Mouse (Mus musculus): ENCODE data around the gene Cpt2. TPM values are rescaled to one million over a fixed set of nuclear protein-coding genes. Genes with fewer than 3 reads are reported as not detected.
A peak's percentile ranks its signal among the peaks of the same experiment; 100 is the strongest.

Cpt2 gene
- total RNA-seq (2012; rRNA removed) (10.9 and 14.1 TPM in 2 replicates), total RNA-seq (2014; rRNA removed) (10.8 and 15.2 TPM in 2 replicates), polyA plus RNA-seq (2012; ENCODE audit: insufficient read length, low read depth) (12.3 and 13.5 TPM in 2 replicates)

GRCm38 (mm10) chr4:107923145-107923802 is at the start of gene Cpt2:
Gene Cpt2 (minus strand): TSS chr4:107923610.
- Histone ChIP-seq H3K9me3 (replicated peaks; ENCODE audit: low read length) (no peaks in the 10 kb centered on the region), H3K4me2 (ENCODE audit: insufficient read depth, low read depth, poor library complexity, severe bottlenecking) (peak within 1 kb of the TSS; percentile 79), H3K27me3 (replicated peaks) (peaks cover 2% of the 10 kb centered on the region), H3K4me3 (replicated peaks in 1 of 3; ENCODE audit: low read depth in 2 of 3, low read length in 2 of 3, poor library complexity in 1 of 3) (peak within 1 kb of the TSS; percentile 73 to 98 (median 94)), H3K36me3 (replicated peaks in 1 of 2; ENCODE audit: control insufficient read depth in 1 of 2, insufficient read depth in 1 of 2, low read length in 1 of 2) (peaks cover 0 to 7% of the 10 kb centered on the region in 2 experiments), H3K27ac (ENCODE audit: insufficient read depth, low read depth) (no peak within 1 kb of the TSS), H3K9ac (ENCODE audit: insufficient read depth, low read depth) (peak within 1 kb of the TSS; percentile 83), H3K79me2 (replicated peaks; ENCODE audit: control insufficient read depth, extremely low read depth, insufficient read depth, poor library complexity, severe bottlenecking) (no peaks in the 10 kb centered on the region), H3K4me1 (ENCODE audit: control insufficient read depth in 1 of 2, insufficient read depth in 2 of 2) (peaks cover 7 to 11% of the 10 kb centered on the region in 2 experiments)
- TF ChIP-seq ZNF384 (IDR thresholded peaks at IDR 0.05; ENCODE audit: low read depth, low read length) = no peak
- no peak for TF ChIP-seq ZC3H11A (IDR thresholded peaks at IDR 0.05; ENCODE audit: low read depth, low read length)
- peak; percentile 19; the same call in 1 of the 2 replicates for TF ChIP-seq SMC3 (IDR thresholded peaks at IDR 0.05; ENCODE audit: low read depth, low read length)
- TF ChIP-seq PAX5 (IDR thresholded peaks at IDR 0.05; ENCODE audit: low read length) = no peak
- TF ChIP-seq UBTF (IDR thresholded peaks at IDR 0.05; ENCODE audit: low read depth, low read length) = no peak
- no peak for TF ChIP-seq MYC (IDR thresholded peaks at IDR 0.05; ENCODE audit: low read depth, low read length)
- TF ChIP-seq SIN3A (IDR thresholded peaks at IDR 0.05; ENCODE audit: low read length) = peak; percentile 63; the same call in 1 of the 2 replicates
- TF ChIP-seq BHLHE40 (IDR thresholded peaks at IDR 0.05; ENCODE audit: low read depth, low read length) = no peak
- no peak for TF ChIP-seq ETS1 (conservative IDR thresholded peaks at IDR 0.05; ENCODE audit: low read depth, low read length)
- TF ChIP-seq RCOR1 (conservative IDR thresholded peaks at IDR 0.05; ENCODE audit: low read depth, low read length) = no peak
- TF ChIP-seq CHD1 (IDR thresholded peaks at IDR 0.05; ENCODE audit: low read depth, low read length) = no peak
- no peak for TF ChIP-seq JUND (conservative IDR thresholded peaks at IDR 0.05; ENCODE audit: low read depth, low read length)
- no peak for TF ChIP-seq MAZ (IDR thresholded peaks at IDR 0.05; ENCODE audit: low read depth, low read length)
- TF ChIP-seq EP300 (IDR thresholded peaks at IDR 0.05; ENCODE audit: low read length) = no peak
- TF ChIP-seq POLR2AphosphoS2 (IDR thresholded peaks at IDR 0.05; ENCODE audit: low read depth, low read length) = peak; percentile 44; the same call in 1 of the 2 replicates
- TF ChIP-seq E2F4 (IDR thresholded peaks at IDR 0.05; ENCODE audit: insufficient replicate concordance, low read depth, low read length) = no peak; the same call in 1 of the 2 replicates
- TF ChIP-seq MAFK (IDR thresholded peaks at IDR 0.05; ENCODE audit: insufficient replicate concordance, low read length) = no peak
- peak; percentile 80 for TF ChIP-seq ZMIZ1 (IDR thresholded peaks at IDR 0.05; ENCODE audit: low read depth, low read length)
- TF ChIP-seq MEF2A (IDR thresholded peaks at IDR 0.05; ENCODE audit: borderline replicate concordance, low read depth, low read length) = no peak
- no peak for TF ChIP-seq USF1 (IDR thresholded peaks at IDR 0.05; ENCODE audit: low read depth, low read length)
- peak; percentile 36; the same call in 1 of the 2 replicates for TF ChIP-seq HCFC1 (IDR thresholded peaks at IDR 0.05; ENCODE audit: low read depth, low read length)
- no peak for TF ChIP-seq USF2 (conservative IDR thresholded peaks at IDR 0.05; ENCODE audit: low read depth, low read length)
- peak; percentile 45 for TF ChIP-seq MXI1 (IDR thresholded peaks at IDR 0.05; ENCODE audit: low read depth, low read length)
- TF ChIP-seq MAX (IDR thresholded peaks at IDR 0.05; ENCODE audit: low read length) = no peak
- TF ChIP-seq RAD21 (IDR thresholded peaks at IDR 0.05; ENCODE audit: low read depth, low read length) = peak; percentile 58
- TF ChIP-seq TCF12 (IDR thresholded peaks at IDR 0.05; ENCODE audit: low read depth, low read length) = peak; percentile 81
- TF ChIP-seq NRF1 (IDR thresholded peaks at IDR 0.05; ENCODE audit: low read depth, low read length) = 0 out of 2 replicates have a peak, but pooled peaks have one; percentile 17
- peak; percentile 98 for TF ChIP-seq ELF1 (IDR thresholded peaks at IDR 0.05; ENCODE audit: low read depth, low read length)
- peak; percentile 84 for TF ChIP-seq NELFE (IDR thresholded peaks at IDR 0.05; ENCODE audit: low read depth, low read length)
- TF ChIP-seq POLR2A (IDR thresholded peaks at IDR 0.05; ENCODE audit: low read depth, low read length) = peak; percentile 91
- TF ChIP-seq CHD2 (IDR thresholded peaks at IDR 0.05; ENCODE audit: low read length) = no peak
- no peak for TF ChIP-seq KAT2A (IDR thresholded peaks at IDR 0.05; ENCODE audit: insufficient replicate concordance, low read length)
- TF ChIP-seq GABPA (IDR thresholded peaks at IDR 0.05; ENCODE audit: insufficient replicate concordance, low read depth, low read length) = no peak
- TF ChIP-seq ZKSCAN1 (IDR thresholded peaks at IDR 0.05; ENCODE audit: borderline replicate concordance, low read depth, low read length) = no peak
- TF ChIP-seq JUN (IDR thresholded peaks at IDR 0.05; ENCODE audit: insufficient read depth, low read depth, low read length) = no peak
- no peak for TF ChIP-seq IRF4 (IDR thresholded peaks at IDR 0.05; ENCODE audit: low read depth, low read length)
- peak; percentile 39; the same call in 1 of the 2 replicates for TF ChIP-seq TBP (conservative IDR thresholded peaks at IDR 0.05; ENCODE audit: low read depth, low read length)
- peak in 1 of 2 experiments; percentile 55; a peak in 2 of 4 replicates for TF ChIP-seq CTCF (conservative IDR thresholded peaks at IDR 0.05 in 1 of 2, IDR thresholded peaks at IDR 0.05 in 1 of 2; ENCODE audit: low read depth in 2 of 2, low read length in 2 of 2)
- in situ Hi-C loops (cut with MboI; ENCODE audit: low pct_ligation_motif_present, low pct_unique_long_range_greater_than_20kb, low sequenced_read_pairs) = no loop called here
- DNase-seq (ENCODE audit: extremely low read depth) = peak; percentile 91
- dilution Hi-C loops (cut with MboI; ENCODE audit: extremely low pct_ligation_motif_present, extremely low pct_unique_long_range_greater_than_20kb, low sequenced_read_pairs) = no loop called here

Data from CH12.LX (cell line).